Mouse (Mus musculus) right cerebral cortex, postnatal 4 days (tissue): Measurements from ENCODE around the gene Edem2.
"Not testable (repeated sequence)": the region's sequence is repeated elsewhere in the genome, so short reads cannot be mapped to it uniquely, and the experiment has no call there.

Experiments used
- DNase-seq: peaks from one replicate; pipeline ENCODE4 v3.0.0-alpha.2; 2022

The Edem2 gene

DNA sequence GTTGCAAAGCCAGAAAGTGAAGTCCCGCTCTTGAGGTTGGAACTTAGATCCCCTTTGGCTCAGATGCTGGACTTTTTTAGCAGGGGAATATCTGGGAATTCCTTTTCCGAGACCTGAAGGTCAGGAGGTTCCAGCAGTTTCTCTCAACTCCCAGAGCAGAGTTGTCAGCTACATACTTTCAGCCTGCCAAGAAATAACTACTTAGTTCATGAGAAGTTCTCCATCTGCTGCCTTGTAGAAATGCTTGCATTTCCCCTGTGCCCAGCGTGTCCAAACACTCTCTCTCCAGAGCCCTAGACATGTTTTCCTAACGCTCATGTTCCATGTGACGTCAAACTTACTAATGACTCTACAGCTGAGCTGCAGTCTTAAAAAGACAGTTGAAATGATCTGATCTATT, 5.8 kb upstream of the Edem2 start:
- no peak for DNase-seq

DNA sequence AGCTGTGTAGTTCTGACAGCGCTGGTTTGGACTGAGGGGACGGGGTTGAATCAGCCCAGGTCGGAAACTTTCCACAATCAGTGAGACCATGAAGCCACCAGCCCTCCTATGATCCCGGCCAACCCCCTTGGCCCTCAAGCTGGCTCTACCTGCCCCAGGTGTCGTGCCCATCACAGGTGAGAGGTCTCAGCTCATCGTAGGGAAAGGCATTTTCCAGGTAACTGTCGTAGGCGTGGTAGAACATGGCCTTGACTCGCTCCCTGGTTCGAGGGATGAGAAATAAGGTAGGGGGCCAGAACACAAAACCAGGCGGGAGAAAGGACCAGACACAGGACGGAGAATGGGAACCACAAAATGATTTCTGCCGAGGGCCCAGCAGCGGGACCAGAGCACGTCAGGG, 533 bp downstream of the Edem2 start:
- no peak for DNase-seq

- DNase-seq: no peak
These were observed 1.4 kb downstream of the Edem2 start for GRCm38 (mm10) chr2:155727764-155728395.

DNA sequence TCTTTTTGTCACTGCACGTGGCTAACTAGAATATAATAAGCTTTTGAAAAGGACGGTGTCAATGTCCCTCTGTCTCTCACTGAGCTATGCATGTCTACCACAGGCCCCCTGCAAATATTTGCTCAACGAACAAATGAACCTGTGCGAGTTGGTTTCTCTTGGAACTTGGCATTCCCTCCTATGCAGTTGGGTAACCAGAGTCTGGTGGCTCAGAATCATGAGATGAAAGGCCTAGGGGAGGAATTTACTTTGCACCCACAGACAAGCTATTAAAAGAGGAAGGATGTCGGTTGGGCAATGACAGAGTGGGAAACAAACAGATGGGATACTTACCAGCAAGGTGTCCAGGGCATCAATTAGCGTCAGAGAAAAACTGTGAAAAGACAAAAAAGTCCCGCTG, 3.0 kb downstream of the Edem2 start:
- DNase-seq: no peak

- no peak for DNase-seq
These were observed 4.7 kb downstream of the Edem2 start for GRCm38 (mm10) chr2:155724526-155724925.

GRCm38 (mm10) chr2:155724036-155724435, 5.2 kb downstream of the Edem2 start:
- DNase-seq: no peak

DNA sequence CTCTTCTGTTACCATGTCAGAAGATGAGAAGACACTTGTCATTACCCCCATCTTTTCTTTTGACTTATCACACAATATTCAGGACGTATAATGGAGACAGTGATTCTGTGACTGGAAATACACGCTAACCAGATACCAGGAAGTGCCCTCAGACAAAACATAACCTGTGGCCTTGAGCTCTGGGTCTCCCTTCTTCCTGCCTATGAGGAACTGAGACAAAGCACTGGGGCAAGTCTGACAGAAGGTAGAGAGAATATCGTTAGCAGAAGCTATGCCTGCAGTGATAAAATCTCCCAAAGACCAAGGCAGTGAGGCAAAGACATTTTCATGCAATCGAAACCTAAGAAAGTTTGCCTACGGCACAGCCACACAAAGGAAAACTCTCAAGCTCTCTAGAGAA, 8.7 kb downstream of the Edem2 start:
- no peak for DNase-seq

DNA sequence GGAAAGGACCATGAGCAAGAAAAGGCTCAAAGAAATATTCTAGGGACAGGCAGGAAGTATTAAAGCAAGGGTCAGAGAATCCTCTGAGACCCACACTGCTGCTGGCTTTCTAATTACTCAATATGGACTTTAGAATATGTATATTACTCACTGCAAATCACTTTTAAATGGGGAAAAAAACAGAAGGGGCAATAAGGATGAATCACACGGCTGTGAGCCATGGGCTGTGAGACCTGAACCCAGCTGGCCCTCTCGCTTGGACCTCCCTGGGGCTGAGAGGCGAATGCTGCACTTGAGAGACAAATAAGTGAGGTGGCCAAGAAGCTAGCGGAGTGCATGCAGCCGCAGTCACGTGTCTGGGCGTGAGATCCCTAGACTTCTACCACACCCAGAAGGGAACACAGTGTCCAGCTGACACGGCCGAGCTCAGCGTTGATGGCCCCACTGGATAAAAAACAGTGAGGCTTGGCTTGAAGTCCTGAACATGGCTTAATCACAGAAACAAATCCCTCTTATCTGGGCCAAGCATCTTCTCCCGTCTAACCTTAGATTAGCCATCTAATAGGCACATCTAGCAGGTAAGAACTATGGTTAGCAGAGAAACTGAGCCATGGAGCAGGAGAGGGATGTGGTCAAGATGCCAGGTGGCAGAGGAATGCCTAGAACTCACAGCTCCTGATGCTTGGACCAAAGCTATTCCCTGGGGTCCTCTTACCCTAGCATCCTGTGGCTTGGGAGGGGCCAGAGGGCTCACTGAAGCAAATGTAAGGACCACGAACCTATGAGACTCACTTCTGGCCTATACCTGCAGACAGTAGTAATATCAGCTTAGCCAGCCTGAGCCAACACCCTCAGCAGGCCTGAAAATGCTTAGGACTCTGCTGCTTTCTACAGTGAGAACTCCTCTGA, 11.9 kb downstream of the Edem2 start:
- no peak for DNase-seq

- no peak for DNase-seq
These were observed 18.7 kb downstream of the Edem2 start for GRCm38 (mm10) chr2:155710557-155710956.

DNA sequence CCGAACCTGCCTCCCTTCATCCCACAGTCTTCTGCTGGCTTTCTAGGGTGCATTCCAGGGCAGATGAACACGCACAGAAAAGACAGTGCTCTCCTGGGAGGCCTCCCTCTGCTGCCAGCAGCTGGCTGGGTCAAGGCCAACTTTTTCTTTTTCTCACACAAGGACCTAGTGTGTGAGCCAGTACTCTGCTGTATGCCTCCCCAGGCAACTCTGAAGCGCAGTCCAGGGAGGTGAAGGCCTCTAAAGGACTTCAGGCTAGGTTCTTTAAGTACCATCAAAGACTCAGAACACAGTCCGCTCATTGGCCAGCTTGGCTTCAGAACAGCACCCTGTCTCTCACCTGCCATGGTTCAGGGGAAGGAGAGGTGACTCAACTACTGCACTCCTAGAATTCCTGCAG, 22.0 kb downstream of the Edem2 start:
- DNase-seq: peak; percentile 29

DNA sequence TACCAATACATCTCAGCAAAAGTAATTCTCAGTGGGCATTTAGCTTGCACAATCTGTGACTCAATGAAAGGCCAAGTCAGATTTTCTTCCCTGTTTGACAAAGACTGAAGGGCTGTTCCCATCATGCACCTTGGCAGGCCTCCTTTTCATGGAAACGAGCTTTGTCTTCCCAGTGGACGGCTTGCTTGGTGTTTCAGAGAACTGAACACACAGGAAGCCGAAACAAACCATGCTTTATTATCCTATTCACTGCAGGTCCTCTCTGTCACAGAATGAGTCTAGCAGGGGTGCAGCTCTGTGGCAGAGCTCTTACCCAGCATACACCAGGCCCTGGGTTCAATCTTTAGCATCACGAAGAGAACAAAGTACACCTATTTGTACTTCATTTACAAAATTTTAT, 25.6 kb downstream of the Edem2 start:
- no peak for DNase-seq

GRCm38 (mm10) chr2:155701399-155701919, 27.8 kb downstream of the Edem2 start:
- no peak for DNase-seq

DNA sequence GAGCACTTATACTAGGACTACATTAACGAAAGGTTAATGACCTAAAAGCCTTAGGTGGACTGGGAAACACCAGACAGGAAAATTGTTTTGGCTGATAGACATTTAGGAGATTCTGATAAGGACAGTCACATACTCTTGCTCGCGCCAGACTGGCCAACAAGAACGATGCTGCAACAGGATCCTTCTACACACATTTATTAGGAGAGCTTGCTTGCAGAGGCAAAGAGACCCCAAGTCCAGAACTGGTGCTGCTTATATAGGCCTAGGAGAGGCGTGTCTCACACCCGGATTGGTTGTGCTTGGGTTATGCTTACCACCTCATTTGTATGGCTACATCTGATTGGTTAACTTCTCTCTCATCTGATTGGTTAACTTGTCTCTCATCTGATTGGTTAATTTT, 30.8 kb downstream of the Edem2 start:
- not testable (repeated sequence) for DNase-seq

DNA sequence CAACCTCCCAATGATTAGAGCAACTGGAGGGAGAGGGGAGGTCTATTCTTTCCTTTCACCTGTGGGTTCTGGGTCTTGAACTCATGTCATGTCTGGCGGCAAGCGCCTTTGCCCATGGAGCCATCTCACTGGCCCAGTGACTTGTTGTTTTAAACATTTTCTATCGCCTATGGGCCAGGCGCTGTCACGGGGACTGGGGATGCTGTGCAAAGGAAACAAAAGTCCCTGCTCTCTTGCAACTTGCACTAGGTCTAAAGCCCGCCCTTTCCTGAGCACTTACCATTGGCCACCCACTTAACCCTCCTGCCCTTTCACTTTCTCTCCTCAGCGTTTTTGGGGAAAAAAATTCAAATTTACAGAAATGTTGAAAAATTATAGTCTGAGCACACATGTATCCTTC, 32.4 kb downstream of the Edem2 start:
- DNase-seq: no peak

GRCm38 (mm10) chr2:155696091-155696558, 33.1 kb downstream of the Edem2 start:
- peak; percentile 94 for DNase-seq

- DNase-seq: no peak
These were observed 34.0 kb downstream of the Edem2 start for GRCm38 (mm10) chr2:155695316-155695715.

- no peak for DNase-seq
These were observed 34.7 kb downstream of the Edem2 start for GRCm38 (mm10) chr2:155694564-155694963.

DNA sequence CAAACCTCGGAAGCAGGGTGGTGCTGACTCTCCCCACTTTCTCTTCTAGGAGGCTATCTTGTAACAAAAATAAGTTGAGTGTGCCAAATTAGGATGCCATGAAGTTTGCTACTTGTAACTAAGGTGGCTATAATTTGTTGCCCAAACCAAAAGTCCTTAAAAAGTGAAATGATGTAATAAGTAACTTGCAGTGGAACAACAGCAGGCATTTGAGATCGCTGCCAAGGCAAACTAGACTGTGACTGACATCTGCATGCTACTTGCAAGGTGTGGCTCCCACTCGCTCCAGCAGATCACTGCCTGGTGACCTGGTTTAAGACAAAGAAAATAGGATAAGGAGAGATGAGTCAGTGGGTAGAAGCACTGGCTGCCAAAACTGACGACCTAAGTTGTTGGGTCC, 36.1 kb downstream of the Edem2 start:
- no peak for DNase-seq

- peak; percentile 98 for DNase-seq
These were observed 37.4 kb downstream of the Edem2 start, which contains the start of gene Trpc4ap for GRCm38 (mm10) chr2:155691723-155692493. Gene Trpc4ap (minus strand): TSS chr2:155692384.

DNA sequence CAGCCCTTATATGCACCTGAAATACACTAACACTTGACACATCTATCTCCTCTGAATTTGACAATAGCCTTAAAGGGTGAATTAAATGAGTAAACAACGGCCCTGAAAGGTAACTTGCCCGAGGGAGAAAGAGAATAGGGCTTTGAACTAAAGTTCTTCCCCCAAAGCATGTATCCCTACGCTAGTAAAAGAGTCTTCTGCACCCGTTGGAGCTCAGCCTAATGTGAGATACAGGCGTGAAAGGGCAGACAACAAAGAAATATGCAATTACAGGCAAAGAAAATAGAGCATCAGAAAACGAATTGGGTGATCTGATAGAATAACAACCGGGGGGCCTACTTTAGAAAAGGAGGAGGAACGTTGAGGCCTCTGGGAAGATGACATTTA, 37.9 kb downstream of the Edem2 start:
- DNase-seq: no peak

GRCm38 (mm10) chr2:155689211-155689610, 40.1 kb downstream of the Edem2 start:
- DNase-seq: no peak

DNA sequence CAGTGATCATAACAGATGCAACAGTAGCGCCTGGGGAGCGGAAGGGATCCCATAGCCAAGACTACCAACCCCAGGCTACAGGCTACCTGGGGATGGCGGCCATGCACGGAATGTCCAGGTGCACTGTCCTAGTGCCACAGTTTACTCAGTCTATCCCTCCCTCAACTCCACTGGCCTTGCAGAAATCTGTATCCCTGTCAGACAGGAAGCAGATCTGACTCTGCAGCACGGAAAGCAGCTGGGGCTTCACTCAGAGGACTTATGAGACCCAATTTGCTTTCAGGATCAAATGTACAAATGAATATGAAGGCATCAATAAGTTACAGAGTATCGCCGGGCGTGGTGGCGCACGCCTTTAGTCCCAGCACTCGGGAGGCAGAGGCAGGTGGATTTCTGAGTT, 41.5 kb downstream of the Edem2 start:
- DNase-seq: no peak

GRCm38 (mm10) chr2:155686572-155686971, 42.7 kb downstream of the Edem2 start:
- DNase-seq: no peak
